Mouse (Mus musculus): ENCODE data around the gene Rho. TPM values are rescaled to one million over a fixed set of nuclear protein-coding genes. Genes with fewer than 3 reads are reported as not detected.

Rho gene
- total RNA-seq, 2 experiments from 2014 or later = 0.20 TPM; not detected in 1

GRCm38 (mm10) chr6:115915601-115916445 lies 15.7 kb upstream of the Rho start:
- peak; percentile 42 for DNase-seq

GRCm38 (mm10) chr6:115916611-115917010 lies 14.9 kb upstream of the Rho start:
- DNase-seq = no peak

GRCm38 (mm10) chr6:115918615-115919014 lies 12.9 kb upstream of the Rho start:
- no peak for DNase-seq

- no peak for DNase-seq
These were observed 11.7 kb upstream of the Rho start for GRCm38 (mm10) chr6:115919876-115920275.

- DNase-seq = no peak
These were observed 6.7 kb upstream of the Rho start for GRCm38 (mm10) chr6:115924829-115925228.

- DNase-seq = no peak
These were observed 5.1 kb upstream of the Rho start for GRCm38 (mm10) chr6:115926416-115926815.

GRCm38 (mm10) chr6:115927292-115928242 lies 4.0 kb upstream of the Rho start:
- no peak for DNase-seq

GRCm38 (mm10) chr6:115930018-115930417 lies 1.5 kb upstream of the Rho start:
- no peak for DNase-seq

GRCm38 (mm10) chr6:115932391-115932790 lies 843 bp downstream of the Rho start:
- no peak for DNase-seq

- DNase-seq = no peak
These were observed 4.0 kb downstream of the Rho start for GRCm38 (mm10) chr6:115935544-115935943.

- no peak for DNase-seq
These were observed 6.5 kb downstream of the Rho start for GRCm38 (mm10) chr6:115938011-115938410.

- no peak for DNase-seq
These were observed 7.2 kb downstream of the Rho start for GRCm38 (mm10) chr6:115938798-115939197.

GRCm38 (mm10) chr6:115940603-115941002 lies 9.1 kb downstream of the Rho start:
- DNase-seq = no peak

- DNase-seq = no peak
These were observed 9.6 kb downstream of the Rho start for GRCm38 (mm10) chr6:115941128-115941527.

- no peak for DNase-seq
These were observed 12.2 kb downstream of the Rho start for GRCm38 (mm10) chr6:115943498-115944427.

- no peak for DNase-seq
These were observed 13.1 kb downstream of the Rho start, which contains the start of gene H1foo for GRCm38 (mm10) chr6:115944638-115945037. Gene H1foo (plus strand): TSS chr6:115944938.

- DNase-seq = no peak
These were observed 14.1 kb downstream of the Rho start for GRCm38 (mm10) chr6:115945633-115946032.

- no peak for DNase-seq
These were observed 14.8 kb downstream of the Rho start for GRCm38 (mm10) chr6:115946389-115946788.

- no peak for DNase-seq
These were observed 23.0 kb downstream of the Rho start for GRCm38 (mm10) chr6:115954506-115955074.

GRCm38 (mm10) chr6:115955169-115955568 lies 23.6 kb downstream of the Rho start:
- no peak for DNase-seq

- no peak for DNase-seq
These were observed 24.1 kb downstream of the Rho start for GRCm38 (mm10) chr6:115955664-115956063.
